Mouse (Mus musculus): ENCODE results near the gene Mdk.

GRCm38 (mm10) chr2:91964610-91965204, 32.6 kb upstream of the Mdk start:
- TF ChIP-seq POLR2A (IDR thresholded peaks at IDR 0.05; ENCODE audit: insufficient read depth, low read depth, low read length) (no peak), CTCF (IDR thresholded peaks at IDR 0.05; ENCODE audit: insufficient read depth, low read depth, low read length) (no peak)

All from olfactory bulb, adult 2 months (tissue).